Mouse (Mus musculus): Measurements from ENCODE around the gene Stk10.

DNA sequence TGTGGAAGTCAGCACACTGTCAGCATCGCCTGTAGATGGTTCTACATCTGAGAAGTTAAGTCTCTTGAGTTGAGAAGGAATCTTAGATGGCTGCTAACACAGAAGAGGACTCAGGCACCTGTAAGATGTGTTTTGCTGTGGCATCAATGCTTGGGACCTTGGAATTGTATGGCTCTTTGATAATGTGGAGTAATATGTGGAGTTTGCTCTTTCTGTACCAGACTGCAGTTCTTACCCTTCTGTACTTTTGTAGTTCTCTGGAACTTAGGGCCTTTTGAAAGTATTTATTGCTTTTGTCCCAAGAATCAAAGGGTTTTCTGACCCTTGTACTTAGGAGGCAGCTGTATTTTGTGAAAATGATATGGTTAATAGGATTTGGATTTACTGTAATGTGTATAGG lies 118.6 kb downstream of the Stk10 start:
- TF ChIP-seq CTCF (IDR thresholded peaks at IDR 0.05; ENCODE audit: low read depth, low read length), result no peak
- no peak for TF ChIP-seq POLR2AphosphoS5 (IDR thresholded peaks at IDR 0.05; ENCODE audit: insufficient replicate concordance, low read depth, low read length)
- no peak for TF ChIP-seq GATA1 (IDR thresholded peaks at IDR 0.05; ENCODE audit: borderline replicate concordance, low read length)

Measured in G1E (cell line).